Mouse (Mus musculus) liver, embryonic 14.5 days (tissue): Measurements from ENCODE around the gene Klc1.

ENCODE experiments used
- CTCF ChIP-seq: IDR thresholded peaks from 2 replicates; pipeline ENCODE4 v1.5.1; 2016; ENCODE audit warnings: antibody characterized with exemption, low read depth, control low read depth
- EP300 ChIP-seq: IDR thresholded peaks from 2 replicates; pipeline ENCODE4 v1.6.1; 2016; ENCODE audit warnings: antibody characterized with exemption, low read depth

- TF ChIP-seq CTCF, result no peak
- TF ChIP-seq EP300, result no peak
These were observed 89.7 kb downstream of the Klc1 start for GRCm38 (mm10) chr12:111848300-111848798.
